Mouse (Mus musculus) liver, embryonic 14.5 days (tissue): Measurements from ENCODE around the gene Fam118b. TPM values are rescaled to one million over a fixed set of nuclear protein-coding genes. Genes with fewer than 3 reads are reported as not detected.

Source experiments
- ATAC-seq: fragments of 200-750 bp; cut with Nextera tagmentation; 2 replicates; pipeline ENCODE4 v1.8.0; 2017; ENCODE audit warnings: moderate number of reproducible peaks, mild to moderate bottlenecking, moderate library complexity; ENCODE audit not compliant: insufficient read depth
- DNase-seq, 3 experiments: peaks; one replicate each; pipeline ENCODE4 v3.0.0-alpha.2; 2012 to 2013; ENCODE audit warnings: low read depth in 3 of 3, low spot score in 3 of 3
- H3K27ac ChIP-seq: fragments of 300-500 bp; sonication (generic); 2 replicates; pipeline ENCODE4 v1.5.1; 2014; ENCODE audit warnings: moderate library complexity, mild to moderate bottlenecking, control low read depth, inconsistent platforms
- H3K27me3 ChIP-seq: fragments of 300-500 bp; sonication (generic); 2 replicates; pipeline ENCODE4 v1.6.1; 2014; ENCODE audit warnings: mild to moderate bottlenecking, low read length, moderate library complexity; ENCODE audit not compliant: control insufficient read depth, insufficient read depth
- H3K36me3 ChIP-seq: fragments of 300-500 bp; sonication (generic); replicated peaks from 2 replicates; pipeline ENCODE4 v1.6.1; 2014; ENCODE audit warnings: low read depth; ENCODE audit not compliant: control insufficient read depth, insufficient read depth
- H3K4me1 ChIP-seq, 2 experiments: fragments of 200-500 bp in 1 of 2; fragments of 300-500 bp in 1 of 2; sonication (generic) in 1 of 2; replicated peaks; 2 replicates each; pipeline ENCODE4 v1.6.1; 2012 to 2014; ENCODE audit warnings: antibody characterized with exemption in 1 of 2, inconsistent platforms in 1 of 2, low read length in 1 of 2; ENCODE audit not compliant: control insufficient read depth in 2 of 2, insufficient read depth in 2 of 2
- H3K4me2 ChIP-seq: fragments of 300-500 bp; sonication (generic); 2 replicates; pipeline ENCODE4 v1.6.1; 2014; ENCODE audit warnings: low read depth, mild to moderate bottlenecking, control low read depth, moderate library complexity
- H3K4me3 ChIP-seq, 2 experiments: fragments of 200-500 bp in 1 of 2; fragments of 300-500 bp in 1 of 2; sonication (generic) in 1 of 2; 2 replicates each; pipeline ENCODE4 v1.5.1; 2012 to 2014; ENCODE audit warnings: low read depth in 2 of 2, low read length in 2 of 2, mild to moderate bottlenecking in 2 of 2, control low read depth in 1 of 2, inconsistent platforms in 1 of 2, moderate library complexity in 1 of 2; ENCODE audit not compliant: insufficient read depth in 1 of 2
- H3K9ac ChIP-seq: fragments of 300-500 bp; sonication (generic); replicated peaks from 2 replicates; pipeline ENCODE4 v1.6.1; 2014; ENCODE audit warnings: mild to moderate bottlenecking, control low read depth, moderate library complexity
- H3K9me3 ChIP-seq: fragments of 300-500 bp; sonication (generic); 2 replicates; pipeline ENCODE4 v1.6.1; 2016; ENCODE audit warnings: low read length, mixed read lengths; ENCODE audit not compliant: control insufficient read depth
- CTCF ChIP-seq: IDR thresholded peaks from 2 replicates; pipeline ENCODE4 v1.5.1; 2016; ENCODE audit warnings: antibody characterized with exemption, low read depth, control low read depth
- EP300 ChIP-seq: IDR thresholded peaks from 2 replicates; pipeline ENCODE4 v1.6.1; 2016; ENCODE audit warnings: antibody characterized with exemption, low read depth
- WGBS: fragments of 180-500 bp; shearing (Covaris S2); extraction: QIAGEN DNeasy Blood & Tissue Kit; methylation state at CpG from one replicate; pipeline ENCODE4 v1.1.7; 2014; ENCODE audit not compliant: insufficient replicate concordance; 5-methylcytosine and 5-hydroxymethylcytosine counted together
- polyA plus RNA-seq, 2 experiments: library from polyadenylated mRNA; depleted of rRNA in 1 of 2; stranded (reverse) in 1 of 2; unstranded in 1 of 2; fragments of >200 nt; fragmentation: Nextera tagmentation in 1 of 2; extraction: Ambion mirVana in 1 of 2; gene quantifications; 2 replicates each; pipeline versions ENCODE4 v1.2.1 to v1.2.3; 2012 to 2014

Gene Fam118b
- polyA plus RNA-seq, 2 experiments: 7.4 to 13.8 TPM

DNA sequence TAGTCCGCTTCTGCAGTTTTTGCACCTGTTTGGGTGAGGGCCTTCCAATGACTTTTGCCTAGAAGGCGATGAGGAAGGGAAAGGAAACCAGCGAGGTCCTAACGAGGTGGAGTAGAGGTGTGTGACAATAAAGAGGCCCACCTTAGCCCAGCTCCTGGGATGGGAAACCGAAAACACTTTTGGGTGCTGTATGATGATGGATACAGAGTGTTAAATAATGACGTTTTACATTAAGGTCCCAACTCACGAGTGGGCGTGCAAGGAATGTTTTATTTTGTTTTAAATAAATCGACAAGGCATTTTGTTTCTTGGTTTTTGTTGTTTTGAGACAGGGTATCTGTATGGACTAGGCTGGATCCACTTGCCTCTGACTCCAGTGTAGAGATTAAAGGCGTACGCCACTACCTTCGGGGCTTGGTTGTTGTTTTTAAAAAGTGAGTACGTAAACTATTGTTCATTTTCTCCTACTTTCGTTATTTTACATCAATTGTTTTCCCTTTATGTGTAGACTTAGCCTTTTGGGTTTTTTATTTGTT lies 91.4 kb downstream of the Fam118b start:
- WGBS: 34% methylated on average over 14 of the region's 14 CpGs
- DNase-seq: no peak
- Histone ChIP-seq H3K4me1 (peaks cover 15 to 18% of the 10 kb centered on the region in 2 experiments), H3K4me3 (peak overlapping the region; percentile 59 to 77), H3K36me3 (no peaks in the 10 kb centered on the region), H3K27ac (no peak overlapping the region), H3K9me3 (no peaks in the 10 kb centered on the region), H3K4me2 (peak overlapping the region; percentile 95), H3K9ac (peak overlapping the region; percentile 53), H3K27me3 (no peaks in the 10 kb centered on the region)
- ATAC-seq: peak; percentile 5; the same call in 1 of the 2 replicates
- TF ChIP-seq CTCF (no peak), EP300 (no peak)

DNA sequence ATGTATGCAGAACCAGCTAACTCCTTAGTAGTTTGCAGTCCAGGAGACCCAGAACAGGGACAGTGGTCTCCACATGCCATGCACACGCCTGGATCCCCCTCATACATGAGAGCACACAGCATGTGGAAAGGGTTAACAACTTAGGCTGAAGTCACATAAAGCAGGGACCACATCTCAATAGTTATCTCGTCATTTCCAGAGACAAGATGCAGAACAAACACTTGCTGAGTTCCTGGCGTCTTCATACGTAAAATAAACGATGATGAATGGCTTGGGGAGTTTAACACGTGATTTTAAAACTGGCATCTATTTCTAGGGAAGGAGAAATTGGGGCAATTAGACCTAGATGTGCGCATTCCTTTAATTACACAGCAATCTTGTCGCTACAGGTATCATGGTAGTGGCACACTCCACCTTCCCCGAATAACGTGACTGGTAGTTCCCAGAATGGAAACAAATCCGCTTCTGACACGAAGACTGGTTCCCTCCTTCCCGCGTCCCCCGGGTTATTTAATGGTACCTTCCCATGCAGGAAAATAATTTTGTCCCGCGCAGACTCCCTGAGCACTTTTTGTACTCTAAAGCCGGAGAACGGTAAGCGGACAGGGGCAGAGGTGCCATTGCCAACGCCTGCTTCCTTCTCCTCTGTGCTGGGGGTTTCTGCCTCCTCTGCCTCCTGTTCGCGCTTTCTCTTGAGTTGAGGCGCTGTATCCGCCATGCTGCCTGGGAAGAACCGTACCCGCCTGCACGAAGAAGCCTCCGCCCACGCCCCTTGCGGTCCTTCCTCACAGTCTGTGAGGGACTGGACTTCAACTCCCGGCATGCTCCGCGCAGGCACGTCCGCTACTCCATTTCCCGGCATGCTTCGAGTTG lies 92.1 kb downstream of the Fam118b start, which contains the start of gene Dcps:
Dcps (minus strand) TSS at position 811 of the 873 bp plus-strand sequence.
- TF ChIP-seq EP300: no peak
- peak; percentile 64 for TF ChIP-seq CTCF
- peak within 1 kb of the TSS; percentile 69 for H3K9ac ChIP-seq
- H3K4me2 ChIP-seq: peak within 1 kb of the TSS; percentile 95
- DNase-seq (peak; percentile 75 to 89 (median 80)), ATAC-seq (peak; percentile 98)
- peaks cover 15 to 18% of the 10 kb centered on the region in 2 experiments for H3K4me1 ChIP-seq
- no peaks in the 10 kb centered on the region for H3K9me3 ChIP-seq
- peak within 1 kb of the TSS; percentile 68 for H3K27ac ChIP-seq
- H3K36me3 ChIP-seq: 0 out of 2 replicates have a peak, but pooled peaks cover 2% of the 10 kb centered on the region
- peak within 1 kb of the TSS; percentile 74 to 77 for H3K4me3 ChIP-seq
- under 1% methylated on average over 38 of the region's 38 CpGs for WGBS
- no peaks in the 10 kb centered on the region for H3K27me3 ChIP-seq

DNA sequence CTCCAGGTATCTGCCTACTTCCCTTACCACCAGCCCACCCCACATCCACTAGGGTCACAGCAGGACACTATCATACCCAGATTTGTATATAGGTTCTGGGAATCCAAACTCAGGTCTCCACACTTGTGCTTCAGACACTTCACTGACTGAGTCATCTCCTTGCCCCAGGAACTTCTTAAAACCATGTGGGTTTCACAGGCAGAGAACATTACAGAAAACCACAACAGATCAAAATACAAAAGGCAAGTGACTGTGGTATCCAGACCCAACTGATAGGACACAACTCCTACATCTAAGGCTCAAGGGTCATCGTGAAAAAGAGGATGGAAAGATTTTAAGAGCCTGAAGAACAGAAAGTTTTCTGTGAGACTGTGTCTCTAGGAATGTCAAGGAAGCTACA lies 94.3 kb downstream of the Fam118b start:
- H3K4me2 ChIP-seq: no peak overlapping the region
- H3K27me3 ChIP-seq: no peaks in the 10 kb centered on the region
- DNase-seq (no peak), ATAC-seq (no peak)
- H3K4me1 ChIP-seq: peaks cover 15 to 18% of the 10 kb centered on the region in 2 experiments
- WGBS: 59% methylated on average over 1 of the region's 1 CpGs
- H3K9me3 ChIP-seq: no peaks in the 10 kb centered on the region
- H3K36me3 ChIP-seq: peaks cover 2% of the 10 kb centered on the region
- TF ChIP-seq CTCF (no peak), EP300 (no peak)
- H3K9ac ChIP-seq: no peak overlapping the region; the same call in 1 of the 2 replicates
- H3K27ac ChIP-seq: no peak overlapping the region
- no peak overlapping the region for H3K4me3 ChIP-seq

DNA sequence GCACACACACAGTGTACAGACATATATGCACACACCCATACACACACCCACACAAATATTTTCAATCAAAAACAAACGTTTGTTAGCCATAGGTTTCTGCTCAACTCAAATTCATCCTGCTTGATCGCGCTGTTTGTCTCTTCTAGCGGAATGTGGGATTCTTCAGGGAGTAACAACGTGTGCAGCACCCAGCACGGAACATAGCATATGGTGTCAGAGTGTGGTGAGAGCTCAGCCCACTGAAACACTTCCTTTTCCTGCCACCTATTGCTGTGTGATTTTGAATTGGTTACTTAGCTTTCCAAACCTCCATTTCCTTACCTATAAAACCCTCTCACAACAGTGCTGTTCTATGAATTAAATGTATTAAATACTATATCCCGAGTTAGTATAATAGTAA lies 97.5 kb downstream of the Fam118b start:
- DNase-seq (no peak), ATAC-seq (no peak)
- Histone ChIP-seq H3K36me3 (peaks cover 2% of the 10 kb centered on the region), H3K9ac (no peak overlapping the region), H3K4me3 (no peak overlapping the region), H3K4me2 (no peak overlapping the region), H3K4me1 (peaks cover 14 to 20% of the 10 kb centered on the region in 2 experiments), H3K27ac (no peak overlapping the region), H3K27me3 (no peaks in the 10 kb centered on the region), H3K9me3 (no peaks in the 10 kb centered on the region)
- TF ChIP-seq CTCF: no peak
- TF ChIP-seq EP300: no peak
- 83% methylated on average over 7 of the region's 7 CpGs for WGBS

Other genes starting within 250 kb of the Fam118b start
- 4.6 and 6.0 TPM in 2 replicates for gene St3gal4, start 148.5 kb downstream of the Fam118b start, polyA plus RNA-seq (2012; rRNA removed)
- gene St3gal4, start 148.5 kb downstream of the Fam118b start, polyA plus RNA-seq (2014; fragmentation: Nextera tagmentation; extraction: Ambion mirVana): 17.8 and 19.2 TPM in 2 replicates
- 36.5 and 38.6 TPM in 2 replicates for gene Dcps, start 91.7 kb downstream of the Fam118b start, polyA plus RNA-seq (2012; rRNA removed)
- gene Dcps, start 91.7 kb downstream of the Fam118b start, polyA plus RNA-seq (2014; fragmentation: Nextera tagmentation; extraction: Ambion mirVana): 48.0 and 50.4 TPM in 2 replicates
- gene Srpr, start 67.6 kb downstream of the Fam118b start, polyA plus RNA-seq (2012; rRNA removed): 25.4 and 28.8 TPM in 2 replicates
- 53.8 and 54.6 TPM in 2 replicates for gene Srpr, start 67.6 kb downstream of the Fam118b start, polyA plus RNA-seq (2014; fragmentation: Nextera tagmentation; extraction: Ambion mirVana)
- 3.2 TPM in 2 replicates for gene Tirap, start 67.5 kb downstream of the Fam118b start, polyA plus RNA-seq (2012; rRNA removed)
- 4.8 and 4.9 TPM in 2 replicates for gene Tirap, start 67.5 kb downstream of the Fam118b start, polyA plus RNA-seq (2014; fragmentation: Nextera tagmentation; extraction: Ambion mirVana)
- 16.2 and 18.4 TPM in 2 replicates for gene Foxred1, start 56.8 kb downstream of the Fam118b start, polyA plus RNA-seq (2012; rRNA removed)
- gene Foxred1, start 56.8 kb downstream of the Fam118b start, polyA plus RNA-seq (2014; fragmentation: Nextera tagmentation; extraction: Ambion mirVana): 14.4 and 16.7 TPM in 2 replicates
- 7.6 and 8.9 TPM in 2 replicates for gene Rpusd4, start 60 bp upstream of the Fam118b start, polyA plus RNA-seq (2012; rRNA removed)
- gene Rpusd4, start 60 bp upstream of the Fam118b start, polyA plus RNA-seq (2014; fragmentation: Nextera tagmentation; extraction: Ambion mirVana): 11.4 and 15.3 TPM in 2 replicates
- 0.52 TPM in 2 replicates for gene Cdon, start 153.3 kb upstream of the Fam118b start, polyA plus RNA-seq (2012; rRNA removed)
- gene Cdon, start 153.3 kb upstream of the Fam118b start, polyA plus RNA-seq (2014; fragmentation: Nextera tagmentation; extraction: Ambion mirVana): 0.21 and 0.36 TPM in 2 replicates